ENCODE assay signal across 23 mouse cellular contexts in the genomic region with DNA sequence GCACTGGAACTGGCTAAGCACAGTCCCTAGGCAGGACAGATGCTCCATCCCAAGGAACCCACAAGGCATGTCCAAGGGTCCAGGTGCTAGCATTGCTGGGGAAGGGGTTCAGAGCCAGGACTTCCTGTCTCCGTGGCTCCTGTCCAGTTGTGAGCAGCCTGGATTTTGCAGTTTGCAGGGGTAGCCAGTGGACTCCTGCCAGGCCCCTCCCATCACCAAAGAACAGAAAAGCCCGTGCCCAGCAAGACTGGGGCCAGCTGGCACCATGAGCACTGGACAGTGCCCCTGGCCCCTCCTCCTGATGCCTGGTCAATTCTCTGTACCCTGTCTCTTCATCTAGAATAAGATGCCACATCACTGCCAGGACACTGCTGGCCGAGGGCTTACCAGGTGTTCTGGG.
"Had no signal": no experiment of that assay in that cellular context is flagged by ENCODE, and none has a peak within 500 bp of the region (broad histone marks: within the 10 kb centered on the region; RNA-seq: fewer than 3 reads in every experiment).

No protein-coding gene starts in this region.

- H3K4me3 ChIP-seq: kidney, embryonic 15.5 days; left cerebral cortex, adult 2 months; limb, embryonic 10.5 days; limb, embryonic 13.5 days; liver, embryonic 12.5 days; liver, embryonic 15.5 days; lung, embryonic 15.5 days; megakaryocyte, embryonic 14.5 days; midbrain, embryonic 10.5 days; midbrain, embryonic 13.5 days; stomach, embryonic 15.5 days had no signal

- H3K27ac ChIP-seq: kidney, embryonic 15.5 days; left cerebral cortex, adult 2 months; limb, embryonic 10.5 days; limb, embryonic 13.5 days; liver, embryonic 12.5 days; liver, embryonic 15.5 days; lung, embryonic 15.5 days; midbrain, embryonic 10.5 days; midbrain, embryonic 13.5 days; stomach, embryonic 15.5 days had no signal

- H3K36me3 ChIP-seq: kidney, embryonic 15.5 days; limb, embryonic 10.5 days; limb, embryonic 13.5 days; liver, embryonic 12.5 days; liver, embryonic 15.5 days; lung, embryonic 15.5 days; midbrain, embryonic 10.5 days; midbrain, embryonic 13.5 days; stomach, embryonic 15.5 days had no signal

- H3K9me3 ChIP-seq: kidney, embryonic 15.5 days; limb, embryonic 10.5 days; limb, embryonic 13.5 days; liver, embryonic 12.5 days; liver, embryonic 15.5 days; lung, embryonic 15.5 days; megakaryocyte, embryonic 14.5 days; midbrain, embryonic 10.5 days; midbrain, embryonic 13.5 days; stomach, embryonic 15.5 days had no signal

- ATAC-seq: liver, embryonic 12.5 days; midbrain, embryonic 13.5 days had no signal

- DNase-seq: kidney, adult 11 months; kidney, adult 8-10 months; kidney, postnatal 10 days; kidney, postnatal 36 days; layer of hippocampus, postnatal 36 days; liver; lung, adult 18-20 months; lung, postnatal 10 days; lung, postnatal 36 days; right cerebral cortex, postnatal 14 days; spleen, adult 18-20 months; thymus, postnatal 25 days had no signal

- H3K27me3 ChIP-seq: limb, embryonic 13.5 days; liver, embryonic 15.5 days; lung, embryonic 15.5 days; stomach, embryonic 15.5 days had no signal

- H3K4me1 ChIP-seq: limb, embryonic 13.5 days; liver, embryonic 12.5 days; liver, embryonic 15.5 days; lung, embryonic 15.5 days; midbrain, embryonic 10.5 days; midbrain, embryonic 13.5 days; stomach, embryonic 15.5 days had no signal

- H3K9ac ChIP-seq: kidney, embryonic 15.5 days; limb, embryonic 13.5 days; liver, embryonic 12.5 days; liver, embryonic 15.5 days; lung, embryonic 15.5 days; midbrain, embryonic 13.5 days; stomach, embryonic 15.5 days had no signal

- H3K4me2 ChIP-seq: kidney, embryonic 15.5 days; limb, embryonic 13.5 days; liver, embryonic 12.5 days; liver, embryonic 15.5 days; lung, embryonic 15.5 days; midbrain, embryonic 13.5 days; stomach, embryonic 15.5 days had no signal
